Mouse (Mus musculus): ENCODE results near the gene Lck. TPM values are rescaled to one million over a fixed set of nuclear protein-coding genes. Genes with fewer than 3 reads are reported as not detected.
A peak's percentile ranks its signal among the peaks of the same experiment; 100 is the strongest.

Lck gene
- total RNA-seq, 2 experiments from 2014 or later = 9.1 to 9.3 TPM

GRCm38 (mm10) chr4:129509650-129510049 is 63.8 kb downstream of the Lck start:
- DNase-seq (ENCODE audit: low spot score in 2 of 2) = no peak

GRCm38 (mm10) chr4:129508834-129509600 is 64.4 kb downstream of the Lck start:
- no peak for DNase-seq (ENCODE audit: low spot score in 2 of 2)

- DNase-seq (ENCODE audit: low spot score in 2 of 2) = no peak
Measured at GRCm38 (mm10) chr4:129508237-129508515, 65.3 kb downstream of the Lck start.

- no peak for DNase-seq (ENCODE audit: low spot score in 2 of 2)
Measured at GRCm38 (mm10) chr4:129507434-129508236, 65.8 kb downstream of the Lck start.

- no peak for DNase-seq (ENCODE audit: low spot score in 2 of 2)
Measured at GRCm38 (mm10) chr4:129505511-129505910, 67.9 kb downstream of the Lck start.

GRCm38 (mm10) chr4:129502901-129503444 is 70.5 kb downstream of the Lck start:
- DNase-seq (ENCODE audit: low spot score in 2 of 2) = no peak

GRCm38 (mm10) chr4:129502327-129502888 is 71.0 kb downstream of the Lck start:
- no peak for DNase-seq (ENCODE audit: low spot score in 2 of 2)

- peak; percentile 80 to 83 for DNase-seq (ENCODE audit: low spot score in 2 of 2)
Measured at GRCm38 (mm10) chr4:129500607-129501566, 72.6 kb downstream of the Lck start.

- no peak for DNase-seq (ENCODE audit: low spot score in 2 of 2)
Measured at GRCm38 (mm10) chr4:129500017-129500416, 73.4 kb downstream of the Lck start.

GRCm38 (mm10) chr4:129498941-129499340 is 74.5 kb downstream of the Lck start:
- DNase-seq (ENCODE audit: low spot score in 2 of 2) = no peak

Small RNA genes lying within 50 kb of the gene (microRNA-seq; reads per million reads assigned to microRNA genes)
- 0 reads per million in 2 experiments for gene Mir8119

Other genes with a start within 250 kb of the Lck start
- 100 to 1,000 TPM; 124 to 139 TPM for gene Rbbp4, start 238.3 kb downstream of the Lck start, total RNA-seq (2021)
- gene Zbtb8os, start 237.9 kb downstream of the Lck start, total RNA-seq (2021) = 10 to 100 TPM; 26.9 to 30.2 TPM
- 1 to 10 TPM; 7.8 to 8.0 TPM for gene Zbtb8a, start 195.5 kb downstream of the Lck start, total RNA-seq (2021)
- gene Zbtb8b, start 132.8 kb downstream of the Lck start, total RNA-seq (2021) = 1 to 10 TPM; 4.4 to 5.1 TPM
- 10 to 100 TPM; 41.4 to 46.9 TPM for gene Bsdc1, start 112.1 kb downstream of the Lck start, total RNA-seq (2021)
- gene Tssk3, start 82.6 kb downstream of the Lck start, total RNA-seq (2021) = under 1 TPM; 0.37 to 0.51 TPM
- gene Fam229a, start 82.5 kb downstream of the Lck start, total RNA-seq (2021) = 1 to 10 TPM; 1.0 to 2.0 TPM
- 100 to 1,000 TPM; 713 to 734 TPM for gene Marcksl1, start 60.1 kb downstream of the Lck start, total RNA-seq (2021)
- gene Hdac1, start 30.9 kb downstream of the Lck start, total RNA-seq (2021) = 10 to 100 TPM; 40.5 to 40.9 TPM
- gene Fam167b, start 4.9 kb upstream of the Lck start, total RNA-seq (2021) = not detected
- 100 to 1,000 TPM; 136 to 140 TPM for gene Eif3i, start 27.0 kb upstream of the Lck start, total RNA-seq (2021)
- gene Tmem234, start 27.0 kb upstream of the Lck start, total RNA-seq (2021) = 10 to 100 TPM; 95.6 to 99.1 TPM
- 1 to 10 TPM; 3.1 to 5.3 TPM for gene Dcdc2b, start 40.6 kb upstream of the Lck start, total RNA-seq (2021)
- 10 to 100 TPM; 27.5 to 27.6 TPM for gene Iqcc, start 45.5 kb upstream of the Lck start, total RNA-seq (2021)
- 100 to 1,000 TPM; 123 to 140 TPM for gene Ccdc28b, start 50.3 kb upstream of the Lck start, total RNA-seq (2021)
- 10 to 100 TPM; 41.4 to 46.8 TPM for gene Txlna, start 67.4 kb upstream of the Lck start, total RNA-seq (2021)
- gene Kpna6, start 99.1 kb upstream of the Lck start, total RNA-seq (2021) = 10 to 100 TPM; 74.7 to 90.0 TPM
- gene Tmem39b, start 123.2 kb upstream of the Lck start, total RNA-seq (2021) = 10 to 100 TPM; 13.0 to 13.1 TPM
- gene Khdrbs1, start 168.7 kb upstream of the Lck start, total RNA-seq (2021) = 100 to 1,000 TPM in 1 of 2 experiments, 10 to 100 TPM in 1; 99.3 to 108 TPM
- 100 to 1,000 TPM; 125 to 136 TPM for gene Ptp4a2, start 237.6 kb upstream of the Lck start, total RNA-seq (2021)

Data from layer of hippocampus, postnatal 10 days (tissue).